Mouse (Mus musculus) kidney, postnatal 0 days (tissue): ENCODE data around the gene E2f6. TPM values are rescaled to one million over a fixed set of nuclear protein-coding genes. Genes with fewer than 3 reads are reported as not detected.

Experiments used
- ATAC-seq: fragments of 200-750 bp; cut with Nextera tagmentation; replicated peaks from 2 replicates; pipeline ENCODE4 v1.8.0; 2017; ENCODE audit warnings: low read depth, moderate number of reproducible peaks, moderate TSS enrichment, moderate library complexity; ENCODE audit not compliant: low FRiP score
- DNase-seq: peaks from one replicate; pipeline ENCODE4 v3.0.0-alpha.2; 2016; ENCODE audit warnings: low spot score
- H3K27ac ChIP-seq: fragments of 300-500 bp; sonication (generic); 2 replicates; pipeline ENCODE4 v1.5.1; 2014; ENCODE audit warnings: mild to moderate bottlenecking
- H3K27me3 ChIP-seq: fragments of 300-500 bp; sonication (generic); 2 replicates; pipeline ENCODE4 v1.6.1; 2014; ENCODE audit warnings: low read length, mixed read lengths; ENCODE audit not compliant: insufficient read depth
- H3K36me3 ChIP-seq: fragments of 300-500 bp; sonication (generic); 2 replicates; pipeline ENCODE4 v1.6.1; 2014; ENCODE audit warnings: low read length, mixed read lengths; ENCODE audit not compliant: insufficient read depth
- H3K4me1 ChIP-seq: fragments of 300-500 bp; sonication (generic); replicated peaks from 2 replicates; pipeline ENCODE4 v1.6.1; 2014; ENCODE audit warnings: antibody characterized with exemption, low read length, mixed read lengths; ENCODE audit not compliant: insufficient read depth
- H3K4me2 ChIP-seq: fragments of 300-500 bp; sonication (generic); 2 replicates; pipeline ENCODE4 v1.6.1; 2014; ENCODE audit warnings: mild to moderate bottlenecking, low read length, moderate library complexity, mixed read lengths
- H3K4me3 ChIP-seq: fragments of 300-500 bp; sonication (generic); replicated peaks from 2 replicates; pipeline ENCODE4 v1.5.1; 2014; ENCODE audit warnings: low read depth, low read length
- H3K9ac ChIP-seq: fragments of 300-500 bp; sonication (generic); 2 replicates; pipeline ENCODE4 v1.6.1; 2014; ENCODE audit warnings: low read depth, low read length
- H3K9me3 ChIP-seq: fragments of 300-500 bp; sonication (generic); replicated peaks from 2 replicates; pipeline ENCODE4 v1.6.1; 2016; ENCODE audit warnings: low read length, inconsistent platforms, mixed read lengths
- CTCF ChIP-seq: IDR thresholded peaks from 2 replicates; pipeline ENCODE4 v1.5.1; 2016; ENCODE audit warnings: antibody characterized with exemption, low read depth, mild to moderate bottlenecking, moderate library complexity
- WGBS: fragments of 180-500 bp; shearing (Covaris S2); extraction: QIAGEN DNeasy Blood & Tissue Kit; methylation state at CpG from one replicate; pipeline ENCODE4 v1.1.7; 2014; 5-methylcytosine and 5-hydroxymethylcytosine counted together
- polyA plus RNA-seq: library from polyadenylated mRNA; unstranded; fragments of >200 nt; fragmentation: Nextera tagmentation; extraction: Ambion mirVana; gene quantifications from 2 replicates; pipeline ENCODE4 v1.2.1, GENCODE M21; 2015

Gene E2f6
- polyA plus RNA-seq, 1 experiment from 2014 or later: 26.8 TPM

DNA sequence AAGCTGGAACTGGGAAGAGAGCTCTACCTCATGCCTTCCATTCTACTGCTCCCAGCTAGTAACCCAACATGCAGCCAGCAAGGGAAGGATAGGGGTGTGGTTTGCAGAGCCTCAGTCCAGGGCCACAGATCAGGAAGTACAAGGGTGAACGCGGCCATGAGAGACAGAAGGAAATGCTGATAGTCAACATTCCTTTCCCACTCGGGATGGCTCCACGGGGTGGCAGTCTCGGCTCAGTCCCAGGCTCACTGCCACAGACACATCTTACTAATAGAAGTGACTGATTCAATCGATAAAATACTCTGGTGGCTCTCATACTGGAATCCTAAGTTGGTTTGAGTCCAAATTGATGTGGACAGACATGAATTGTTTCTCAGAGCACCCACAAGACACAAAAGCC is 17.7 kb downstream of the E2f6 start:
- H3K27me3 ChIP-seq: no peaks in the 10 kb centered on the region
- peak; percentile 58 for TF ChIP-seq CTCF
- H3K36me3 ChIP-seq: peaks cover 15% of the 10 kb centered on the region
- ATAC-seq (peak; percentile 68; the same call in 1 of the 2 replicates), DNase-seq (no peak)
- H3K9ac ChIP-seq: no peak overlapping the region
- WGBS: 59% methylated on average over 6 of the region's 6 CpGs
- H3K4me1 ChIP-seq: no peaks in the 10 kb centered on the region
- no peak overlapping the region for H3K4me2 ChIP-seq
- no peaks in the 10 kb centered on the region for H3K9me3 ChIP-seq
- no peak overlapping the region for H3K4me3 ChIP-seq
- H3K27ac ChIP-seq: no peak overlapping the region

DNA sequence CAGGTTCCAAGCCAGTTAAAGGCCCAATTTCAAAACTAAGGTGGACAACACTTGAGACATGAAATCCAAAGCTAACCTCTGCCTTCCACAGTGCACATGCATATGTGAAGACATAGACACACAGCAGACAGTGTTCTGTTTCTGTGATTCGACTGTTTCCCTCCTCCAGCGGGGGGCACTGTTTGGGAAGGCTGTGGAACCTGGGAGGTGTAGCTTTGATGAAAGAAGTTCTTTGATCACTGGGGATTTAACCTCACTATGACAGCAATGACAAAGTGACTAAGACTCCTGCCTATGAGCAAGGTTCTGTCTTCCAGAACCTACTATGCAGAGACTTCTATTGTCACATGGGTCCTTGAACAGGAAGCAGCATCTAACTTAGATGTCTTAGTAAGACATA is 19.0 kb downstream of the E2f6 start:
- DNase-seq (no peak), ATAC-seq (no peak)
- Histone ChIP-seq H3K27ac (no peak overlapping the region), H3K36me3 (peaks cover 10% of the 10 kb centered on the region), H3K4me3 (no peak overlapping the region), H3K27me3 (no peaks in the 10 kb centered on the region), H3K9me3 (no peaks in the 10 kb centered on the region), H3K4me2 (no peak overlapping the region), H3K9ac (no peak overlapping the region), H3K4me1 (no peaks in the 10 kb centered on the region)
- TF ChIP-seq CTCF: peak; percentile 46
- 88% methylated on average over 2 of the region's 2 CpGs for WGBS

DNA sequence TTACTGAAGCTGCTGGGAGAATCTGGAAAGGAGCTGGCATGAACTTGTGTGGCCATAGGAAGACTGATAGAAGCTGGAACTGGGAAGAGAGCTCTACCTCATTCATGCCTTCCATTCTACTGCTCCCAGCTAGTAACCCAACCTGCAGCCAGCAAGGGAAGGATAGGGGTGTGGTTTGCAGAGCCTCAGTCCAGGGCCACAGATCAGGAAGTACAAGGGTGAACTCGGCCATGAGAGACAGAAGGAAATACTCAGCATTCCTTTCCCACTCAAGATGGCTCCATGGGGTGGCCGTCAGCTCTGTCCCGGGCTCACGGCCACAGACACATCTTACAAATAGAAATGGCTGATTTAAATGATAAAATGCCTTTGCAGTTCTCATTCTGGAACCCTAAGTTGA is 20.3 kb downstream of the E2f6 start:
- Histone ChIP-seq H3K9ac (no peak overlapping the region), H3K9me3 (no peaks in the 10 kb centered on the region), H3K27ac (no peak overlapping the region), H3K4me1 (0 out of 2 replicates have a peak, but pooled peaks cover 3% of the 10 kb centered on the region), H3K27me3 (no peaks in the 10 kb centered on the region), H3K4me3 (no peak overlapping the region), H3K4me2 (no peak overlapping the region), H3K36me3 (no peaks in the 10 kb centered on the region)
- ATAC-seq (no peak), DNase-seq (no peak)
- TF ChIP-seq CTCF: no peak
- 60% methylated on average over 4 of the region's 4 CpGs for WGBS

DNA sequence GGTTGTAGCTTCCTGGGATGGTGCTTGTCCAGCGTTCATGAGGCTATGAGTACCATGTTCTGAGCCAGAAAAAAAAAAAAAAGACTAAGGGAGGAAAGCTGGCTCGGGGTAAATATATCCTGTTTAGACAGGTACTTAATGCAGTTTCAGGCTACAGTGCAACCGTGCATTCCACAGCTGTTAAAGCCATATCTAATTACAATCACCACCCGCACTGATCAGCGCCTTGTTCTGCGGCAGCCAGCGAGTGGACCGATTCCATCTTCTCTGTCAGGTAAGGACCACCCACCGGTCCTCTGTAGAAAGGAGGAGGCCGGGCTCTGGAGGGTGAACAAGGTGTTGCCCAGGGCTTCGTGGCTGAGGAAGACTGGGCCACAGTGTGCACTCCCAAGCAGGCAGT is 23.9 kb downstream of the E2f6 start:
- Histone ChIP-seq H3K4me3 (no peak overlapping the region), H3K36me3 (no peaks in the 10 kb centered on the region), H3K9ac (no peak overlapping the region), H3K4me1 (0 out of 2 replicates have a peak, but pooled peaks cover 3% of the 10 kb centered on the region), H3K27ac (no peak overlapping the region), H3K4me2 (no peak overlapping the region), H3K27me3 (no peaks in the 10 kb centered on the region), H3K9me3 (no peaks in the 10 kb centered on the region)
- ATAC-seq: peak; percentile 53; the same call in 1 of the 2 replicates
- DNase-seq: no peak
- 38% methylated on average over 11 of the region's 11 CpGs for WGBS
- no peak for TF ChIP-seq CTCF

DNA sequence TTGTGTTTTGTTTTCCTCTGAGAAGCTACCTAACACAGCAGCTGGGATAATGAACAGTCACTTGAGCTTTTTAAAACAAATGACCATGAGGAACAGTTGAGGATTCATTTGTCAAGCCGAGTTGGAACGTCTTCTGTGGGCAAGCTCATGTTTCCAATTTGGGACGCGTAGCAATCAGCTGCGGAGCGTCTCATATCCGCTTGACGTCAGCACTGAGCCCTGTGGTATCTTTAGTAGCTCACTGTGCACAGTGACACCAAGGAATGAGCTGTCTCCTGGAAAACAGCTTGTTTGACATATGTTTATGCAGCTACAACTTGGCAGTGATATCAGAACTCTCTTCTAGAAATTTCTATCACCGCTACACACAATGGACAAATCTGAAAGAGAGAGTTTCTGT is 25.4 kb downstream of the E2f6 start:
- ATAC-seq (no peak), DNase-seq (peak; percentile 69)
- Histone ChIP-seq H3K9ac (0 out of 2 replicates have a peak overlapping the region, but pooled peaks have one; percentile 13), H3K9me3 (no peaks in the 10 kb centered on the region), H3K27me3 (no peaks in the 10 kb centered on the region), H3K4me3 (no peak overlapping the region), H3K4me1 (0 out of 2 replicates have a peak, but pooled peaks cover 3% of the 10 kb centered on the region), H3K27ac (no peak overlapping the region), H3K4me2 (peak overlapping the region; percentile 21; the same call in 1 of the 2 replicates), H3K36me3 (no peaks in the 10 kb centered on the region)
- WGBS: 29% methylated on average over 9 of the region's 9 CpGs
- peak; percentile 35; the same call in 1 of the 2 replicates for TF ChIP-seq CTCF

- 0 out of 2 replicates have a peak, but pooled peaks cover 3% of the 10 kb centered on the region for H3K4me1 ChIP-seq
- no peaks in the 10 kb centered on the region for H3K36me3 ChIP-seq
- no peaks in the 10 kb centered on the region for H3K27me3 ChIP-seq
- no peak overlapping the region for H3K4me2 ChIP-seq
- H3K9me3 ChIP-seq: no peaks in the 10 kb centered on the region
- 73% methylated on average over 4 of the region's 4 CpGs for WGBS
- no peak for TF ChIP-seq CTCF
- no peak overlapping the region for H3K9ac ChIP-seq
- no peak overlapping the region for H3K4me3 ChIP-seq
- H3K27ac ChIP-seq: no peak overlapping the region
- DNase-seq (peak; percentile 32), ATAC-seq (no peak)
Measured at GRCm38 (mm10) chr12:16837766-16838165, 27.0 kb downstream of the E2f6 start.
